Mouse (Mus musculus) forelimb bud, embryonic 11.5 days (tissue): Measurements from ENCODE around the gene Gclc.
"Not testable (repeated sequence)": the region's sequence is repeated elsewhere in the genome, so short reads cannot be mapped to it uniquely, and the experiment has no call there.

Experiments used
- DNase-seq: peaks from one replicate; pipeline ENCODE4 v3.0.0-alpha.2; 2012; ENCODE audit warnings: low read depth, low spot score

The Gclc gene

DNA sequence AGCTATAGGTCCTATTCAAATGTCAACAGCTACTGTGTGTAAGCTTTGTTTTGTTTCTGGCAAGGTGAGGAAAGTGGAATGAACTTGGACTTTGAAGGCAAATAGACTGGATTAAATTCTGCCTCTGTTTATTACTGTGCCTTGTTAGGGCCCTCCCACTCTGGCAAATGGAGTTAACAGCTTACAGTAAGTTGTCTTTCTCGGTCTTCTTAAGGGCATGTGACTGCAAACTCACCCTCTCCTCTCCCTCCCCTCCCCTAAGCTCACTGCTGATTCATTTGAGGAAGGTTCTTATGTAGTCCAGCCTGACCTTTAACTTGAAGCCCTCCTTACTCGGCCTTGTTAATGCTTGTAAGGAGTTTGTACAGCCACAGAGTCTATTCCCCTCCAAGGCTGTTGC is 8.0 kb upstream of the Gclc start:
- no peak for DNase-seq

DNA sequence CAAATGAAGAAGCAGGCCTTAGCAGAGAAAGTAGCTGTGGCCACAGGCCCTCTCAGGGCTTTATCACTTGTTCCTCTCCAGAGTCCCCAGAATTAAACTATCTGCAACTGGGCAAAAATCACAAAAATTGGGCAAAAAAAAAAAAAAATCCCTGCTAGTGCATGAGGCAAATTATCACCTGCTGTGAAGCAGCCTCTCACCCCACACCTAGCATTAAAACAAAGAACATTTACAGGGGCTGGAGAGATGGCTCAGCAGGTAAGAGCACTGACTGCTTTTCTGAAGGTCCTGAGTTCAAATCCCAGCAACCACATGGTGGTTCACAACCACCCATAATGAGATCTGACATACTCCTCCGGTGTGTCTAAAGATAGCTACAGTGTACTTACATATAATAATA is 6.0 kb upstream of the Gclc start:
- DNase-seq = not testable (repeated sequence)

GRCm38 (mm10) chr9:77750133-77751060 is 3.9 kb upstream of the Gclc start:
- DNase-seq = peak; percentile 77

GRCm38 (mm10) chr9:77751091-77751521 is 3.2 kb upstream of the Gclc start:
- DNase-seq = no peak

- DNase-seq = peak; percentile 68
These were observed 530 bp downstream of the Gclc start for GRCm38 (mm10) chr9:77754728-77755402.

- no peak for DNase-seq
These were observed 1.1 kb downstream of the Gclc start for GRCm38 (mm10) chr9:77755403-77755784.

GRCm38 (mm10) chr9:77756076-77756475 is 1.7 kb downstream of the Gclc start:
- DNase-seq = peak; percentile 46

DNA sequence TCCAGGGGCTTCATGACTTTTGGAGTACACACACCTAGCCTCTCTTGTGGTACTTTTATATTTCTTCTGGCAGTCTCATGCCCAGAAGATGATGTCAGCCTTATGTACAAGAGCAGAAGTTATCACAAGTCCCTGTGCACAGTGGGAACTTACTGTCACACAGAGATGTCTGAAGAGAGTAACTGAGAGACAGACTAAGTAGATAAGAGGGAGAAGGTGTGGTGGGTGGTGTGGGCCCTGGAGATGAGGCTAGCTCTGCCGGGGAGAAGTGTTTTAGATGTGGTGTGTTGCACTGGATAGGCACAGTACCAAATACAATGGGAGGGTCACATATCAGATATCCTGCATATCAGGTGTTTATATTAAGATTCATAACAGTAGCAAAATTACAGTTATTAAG is 3.0 kb downstream of the Gclc start:
- DNase-seq = no peak

GRCm38 (mm10) chr9:77758481-77758880 is 4.1 kb downstream of the Gclc start:
- no peak for DNase-seq

- no peak for DNase-seq
These were observed 4.8 kb downstream of the Gclc start for GRCm38 (mm10) chr9:77759111-77759510.

- no peak for DNase-seq
These were observed 5.4 kb downstream of the Gclc start for GRCm38 (mm10) chr9:77759756-77760155.

DNA sequence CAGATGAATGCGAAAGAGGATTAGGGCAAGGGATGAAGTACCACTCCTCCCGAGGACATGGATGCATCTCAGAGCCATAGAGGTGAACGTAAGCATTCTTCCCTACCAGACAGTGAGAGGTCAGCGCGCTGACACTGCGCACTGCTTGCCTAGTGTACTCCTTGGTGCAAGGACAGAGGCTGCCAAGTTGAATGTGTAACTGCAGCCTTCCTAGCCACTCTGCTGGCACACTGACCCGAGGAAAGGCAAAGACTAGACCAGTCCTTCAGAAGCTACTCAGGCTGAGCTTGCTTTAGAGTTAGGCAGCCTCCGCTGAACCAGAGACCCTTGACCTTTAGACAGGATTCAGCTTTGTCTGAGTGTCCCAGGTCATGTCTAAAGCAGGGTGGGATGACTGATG is 11.9 kb downstream of the Gclc start:
- DNase-seq = no peak

- DNase-seq = no peak
These were observed 12.4 kb downstream of the Gclc start for GRCm38 (mm10) chr9:77766767-77767166.

- no peak for DNase-seq
These were observed 16.6 kb downstream of the Gclc start for GRCm38 (mm10) chr9:77770909-77771308.

DNA sequence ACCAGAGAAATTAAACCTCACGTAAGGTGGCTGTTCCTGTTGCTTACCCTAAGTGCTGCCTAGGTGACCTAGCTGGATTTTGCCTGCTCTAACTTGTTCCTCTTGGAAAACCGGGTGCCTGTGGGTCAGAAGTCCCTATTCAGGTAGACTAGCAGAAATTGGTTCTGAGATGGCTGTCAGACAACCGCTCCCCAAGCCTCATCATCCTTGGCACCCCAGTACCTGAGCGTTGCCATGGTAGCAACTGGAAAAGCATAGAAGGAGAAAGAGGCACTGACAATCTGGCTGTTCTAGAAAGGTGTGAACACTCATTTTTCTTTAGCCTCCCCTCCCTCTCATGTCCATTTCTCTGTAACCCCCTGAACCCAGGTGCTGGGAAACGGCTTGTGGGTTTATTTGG is 17.0 kb downstream of the Gclc start:
- DNase-seq = no peak

GRCm38 (mm10) chr9:77771765-77772383 is 17.5 kb downstream of the Gclc start:
- no peak for DNase-seq

GRCm38 (mm10) chr9:77776720-77777515 is 22.6 kb downstream of the Gclc start:
- no peak for DNase-seq

DNA sequence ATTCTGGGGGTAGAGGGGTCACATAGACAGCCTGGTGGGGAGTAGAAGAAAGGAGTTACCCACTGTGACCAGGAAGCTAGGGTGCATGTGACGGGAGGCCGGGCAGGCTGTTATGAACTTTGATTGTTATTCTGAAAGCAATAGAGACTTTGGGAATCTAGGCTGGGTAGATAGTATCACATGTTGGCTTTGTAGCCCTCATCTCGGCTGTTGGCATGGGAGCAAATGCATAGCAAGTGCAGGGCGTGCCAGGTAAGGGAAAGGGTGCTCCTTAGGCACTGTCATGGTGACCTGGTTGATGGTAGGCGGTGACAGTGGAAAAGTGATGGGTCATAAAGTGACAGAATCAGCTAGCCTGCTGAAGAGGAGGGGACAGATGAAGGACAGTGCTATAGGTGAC is 23.3 kb downstream of the Gclc start:
- DNase-seq = no peak

GRCm38 (mm10) chr9:77779711-77780110 is 25.4 kb downstream of the Gclc start:
- no peak for DNase-seq

GRCm38 (mm10) chr9:77781453-77782163 is 27.3 kb downstream of the Gclc start:
- no peak for DNase-seq

- DNase-seq = no peak
These were observed 27.9 kb downstream of the Gclc start for GRCm38 (mm10) chr9:77782201-77782600.
